Mouse (Mus musculus): ENCODE results near the gene Myh2.

Gene Myh2

GRCm38 (mm10) chr11:67151651-67152630, 18.9 kb upstream of the Myh2 start:
- DNase-seq (ENCODE audit: extremely low spot score, low read depth, low spot score): no peak

DNA sequence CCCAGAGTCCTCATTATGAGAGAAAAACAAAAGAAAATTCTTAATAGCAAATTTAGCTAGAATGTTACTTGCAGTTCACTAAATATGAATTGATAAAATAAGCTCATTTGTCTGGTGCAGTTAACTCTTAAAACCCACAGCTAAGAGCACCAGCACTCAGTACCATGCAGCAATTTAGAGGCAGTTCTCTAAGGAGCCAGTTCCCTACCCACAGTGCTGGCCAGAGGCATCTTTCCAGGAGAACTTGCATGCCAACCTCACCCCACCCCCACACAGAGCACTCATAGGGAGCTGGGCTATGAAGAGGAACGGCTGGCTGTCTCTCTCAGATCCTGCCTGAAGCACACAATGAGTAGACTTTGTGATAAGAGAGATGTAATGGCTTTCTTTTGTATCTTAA, 17.7 kb upstream of the Myh2 start:
- no peak for DNase-seq (ENCODE audit: extremely low spot score, low read depth, low spot score)

GRCm38 (mm10) chr11:67153843-67154242, 17.0 kb upstream of the Myh2 start:
- DNase-seq (ENCODE audit: extremely low spot score, low read depth, low spot score): no peak

DNA sequence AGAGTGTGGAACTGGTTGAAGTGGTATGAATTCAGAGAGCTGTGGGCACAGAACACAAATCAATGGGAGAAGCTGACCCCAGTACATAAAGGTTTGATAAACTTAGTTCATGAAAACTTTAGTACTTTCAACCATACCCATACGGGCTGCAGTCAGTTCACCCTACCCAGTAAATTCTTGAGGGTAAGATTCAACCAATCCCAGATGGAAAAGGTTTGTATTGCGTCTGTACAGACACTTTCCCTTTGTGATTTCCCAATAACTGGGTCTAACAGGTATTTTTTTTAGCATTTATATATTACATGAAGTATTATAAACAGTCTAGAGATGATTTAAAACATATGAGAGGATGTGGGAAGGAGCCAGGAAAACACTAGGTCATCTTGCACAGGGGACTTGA, 15.2 kb upstream of the Myh2 start:
- no peak for DNase-seq (ENCODE audit: extremely low spot score, low read depth, low spot score)

- no peak for DNase-seq (ENCODE audit: extremely low spot score, low read depth, low spot score)
These were observed 10.7 kb upstream of the Myh2 start for GRCm38 (mm10) chr11:67160131-67160530.

DNA sequence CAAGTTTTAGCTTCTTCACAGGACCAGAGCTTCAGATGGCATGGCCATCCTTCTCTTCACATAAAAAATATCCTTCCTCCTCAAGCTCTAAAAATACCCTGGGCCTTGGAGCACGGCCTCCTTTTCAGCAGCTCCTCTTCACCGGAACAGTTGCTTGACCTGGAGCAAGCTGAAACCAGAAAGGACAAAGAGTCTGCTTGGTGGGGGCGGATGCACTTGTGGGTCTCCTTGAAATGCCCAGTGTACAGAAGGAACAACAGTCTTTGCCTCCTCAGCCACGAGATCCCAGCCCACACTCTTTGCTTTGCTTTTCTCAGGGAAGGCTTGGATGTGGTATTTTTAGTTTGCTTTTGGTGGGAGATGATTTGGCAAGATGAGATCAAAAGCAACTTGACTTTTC, 7.1 kb upstream of the Myh2 start:
- no peak for DNase-seq (ENCODE audit: extremely low spot score, low read depth, low spot score)

DNA sequence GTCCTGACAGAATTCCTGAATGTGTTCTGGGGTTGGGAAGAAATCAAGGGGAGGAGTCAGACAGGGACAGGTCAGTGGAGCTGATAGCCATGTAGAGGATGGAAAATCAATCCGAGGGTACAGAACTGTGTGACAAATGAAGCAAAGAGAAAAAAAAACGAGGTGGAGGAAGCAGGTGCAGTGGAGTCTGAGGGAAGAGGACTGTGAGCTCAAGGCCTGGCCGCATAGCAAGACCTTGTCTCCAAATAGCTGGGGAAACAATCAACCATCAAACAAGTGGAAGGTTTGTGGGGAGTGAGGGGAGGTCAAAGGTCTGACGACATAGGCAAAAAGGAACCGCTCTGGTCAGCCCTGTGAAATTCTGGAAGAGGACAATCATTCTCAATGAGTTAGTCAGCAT, 6.0 kb upstream of the Myh2 start:
- DNase-seq (ENCODE audit: extremely low spot score, low read depth, low spot score): no peak

DNA sequence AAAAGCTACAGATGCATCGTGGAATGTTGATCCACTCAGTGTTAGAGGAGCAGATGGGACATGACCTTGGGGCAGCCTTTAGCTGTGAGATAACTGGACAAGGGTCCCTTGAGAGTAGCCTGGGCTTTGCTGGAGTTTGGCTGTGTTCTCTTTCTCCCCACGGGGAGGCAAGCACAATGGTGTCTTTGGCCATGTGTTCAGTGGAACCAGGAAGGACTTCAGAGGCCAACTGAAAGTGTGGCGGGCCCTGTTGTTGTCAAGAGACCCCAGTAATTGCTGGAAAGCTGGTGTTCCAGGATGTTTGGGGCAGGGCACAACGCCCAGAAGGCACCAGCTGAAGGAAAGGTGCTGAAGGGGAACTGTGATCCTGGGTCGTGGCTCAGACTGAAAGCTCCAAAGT, 1.5 kb upstream of the Myh2 start:
- DNase-seq (ENCODE audit: extremely low spot score, low read depth, low spot score): no peak

- no peak for DNase-seq (ENCODE audit: extremely low spot score, low read depth, low spot score)
These were observed 1.6 kb downstream of the Myh2 start for GRCm38 (mm10) chr11:67172439-67172838.

GRCm38 (mm10) chr11:67176376-67176775, 5.5 kb downstream of the Myh2 start:
- no peak for DNase-seq (ENCODE audit: extremely low spot score, low read depth, low spot score)

DNA sequence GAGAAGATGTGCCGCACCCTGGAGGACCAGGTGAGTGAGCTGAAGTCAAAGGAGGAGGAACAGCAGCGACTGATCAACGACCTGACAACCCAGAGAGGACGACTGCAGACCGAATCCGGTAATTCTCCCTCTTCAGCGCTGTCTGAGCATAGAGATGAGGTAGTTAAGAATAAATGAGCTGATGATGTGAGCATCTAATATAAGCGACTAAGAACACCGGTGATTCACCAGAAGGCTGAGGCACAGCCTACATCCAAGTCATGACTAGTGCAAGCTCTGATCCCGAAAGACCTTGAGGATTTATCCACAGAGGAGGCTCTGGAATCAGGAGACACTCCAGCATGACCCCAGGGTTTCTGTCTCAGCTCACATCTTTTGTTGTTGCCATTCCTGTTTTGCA, 19.5 kb downstream of the Myh2 start:
- no peak for DNase-seq (ENCODE audit: extremely low spot score, low read depth, low spot score)

DNA sequence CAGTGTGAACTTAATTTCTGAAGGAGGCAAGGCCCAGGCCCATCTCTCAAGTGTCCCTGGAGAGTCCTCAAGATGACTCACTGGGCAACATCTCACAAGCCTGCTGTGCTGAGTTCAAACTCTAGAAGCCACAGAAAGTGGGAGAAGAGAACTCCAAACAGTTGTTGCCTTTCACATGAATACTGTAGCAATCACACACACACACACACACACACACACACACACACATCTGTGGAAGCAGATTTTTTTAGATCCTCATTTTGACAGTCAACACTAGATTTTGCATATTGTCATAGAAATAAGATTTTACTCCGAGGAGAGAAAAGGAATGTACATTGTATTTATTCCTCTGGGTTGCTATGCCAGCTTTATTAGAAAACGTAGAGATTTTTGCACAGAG, 20.0 kb downstream of the Myh2 start:
- no peak for DNase-seq (ENCODE audit: extremely low spot score, low read depth, low spot score)

DNA sequence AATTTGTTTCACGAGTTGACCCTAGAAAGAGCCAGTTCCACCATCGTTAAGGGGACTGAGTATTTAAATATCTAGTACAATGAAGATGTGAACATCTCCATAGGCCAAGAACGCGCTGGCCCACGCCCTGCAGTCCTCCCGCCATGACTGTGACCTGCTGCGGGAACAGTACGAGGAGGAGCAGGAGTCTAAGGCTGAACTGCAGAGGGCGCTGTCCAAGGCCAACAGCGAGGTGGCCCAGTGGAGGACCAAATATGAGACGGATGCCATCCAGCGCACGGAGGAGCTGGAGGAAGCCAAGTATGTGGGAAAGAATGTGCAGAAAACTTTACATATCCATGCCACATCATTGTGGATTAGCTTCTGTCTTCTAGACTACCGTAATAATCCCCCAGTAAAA, 20.7 kb downstream of the Myh2 start:
- no peak for DNase-seq (ENCODE audit: extremely low spot score, low read depth, low spot score)

- no peak for DNase-seq (ENCODE audit: extremely low spot score, low read depth, low spot score)
These were observed 28.5 kb downstream of the Myh2 start for GRCm38 (mm10) chr11:67199321-67199720.

DNA sequence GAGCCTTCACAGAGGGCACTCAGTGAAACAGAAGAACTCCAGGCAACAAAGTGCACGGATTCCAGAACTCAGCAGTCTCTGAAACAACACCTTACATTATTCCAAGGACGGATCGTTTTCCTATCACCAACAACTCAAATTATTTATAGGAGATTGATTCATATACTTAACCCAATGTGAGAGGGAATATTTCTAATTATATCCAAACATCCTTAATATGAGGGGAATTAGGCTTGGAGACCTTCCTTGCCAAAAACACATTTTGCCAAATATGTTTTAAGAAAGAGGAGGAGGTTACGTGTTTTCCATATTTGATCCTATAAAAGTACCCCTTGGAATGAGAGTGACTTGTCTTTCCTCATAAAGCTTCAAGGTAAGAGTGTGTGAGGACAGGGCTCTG, 28.9 kb downstream of the Myh2 start, which contains the start of gene Myh1:
Gene Myh1, plus strand, starts transcription at position 301 of the 400 bp plus-strand sequence.
- DNase-seq (ENCODE audit: extremely low spot score, low read depth, low spot score): no peak

GRCm38 (mm10) chr11:67204766-67205165, 33.9 kb downstream of the Myh2 start:
- no peak for DNase-seq (ENCODE audit: extremely low spot score, low read depth, low spot score)

- DNase-seq (ENCODE audit: extremely low spot score, low read depth, low spot score): no peak
These were observed 51.0 kb downstream of the Myh2 start for GRCm38 (mm10) chr11:67221803-67222202.

DNA sequence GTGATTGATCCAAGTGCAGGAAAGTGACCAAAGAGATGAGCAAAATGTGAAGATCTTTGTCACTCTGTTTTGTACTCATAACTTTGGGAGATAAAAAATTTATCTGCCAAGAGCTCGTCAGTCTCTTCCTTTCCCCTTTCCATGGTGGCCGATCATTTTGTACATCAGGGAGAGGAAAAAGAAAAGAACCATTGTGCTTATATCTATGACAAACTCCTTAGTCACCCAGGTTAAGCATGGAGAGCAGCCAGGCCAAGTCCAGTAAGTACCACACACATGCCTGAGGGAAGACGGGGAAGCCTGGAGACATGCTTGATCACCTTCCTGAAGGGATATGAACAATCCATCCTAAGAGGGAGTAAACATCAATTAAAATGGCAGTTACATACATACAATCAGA, 53.6 kb downstream of the Myh2 start:
- DNase-seq (ENCODE audit: extremely low spot score, low read depth, low spot score): no peak

- DNase-seq (ENCODE audit: extremely low spot score, low read depth, low spot score): no peak
These were observed 57.9 kb downstream of the Myh2 start for GRCm38 (mm10) chr11:67228731-67229130.

GRCm38 (mm10) chr11:67229166-67229565, 58.3 kb downstream of the Myh2 start:
- DNase-seq (ENCODE audit: extremely low spot score, low read depth, low spot score): no peak

DNA sequence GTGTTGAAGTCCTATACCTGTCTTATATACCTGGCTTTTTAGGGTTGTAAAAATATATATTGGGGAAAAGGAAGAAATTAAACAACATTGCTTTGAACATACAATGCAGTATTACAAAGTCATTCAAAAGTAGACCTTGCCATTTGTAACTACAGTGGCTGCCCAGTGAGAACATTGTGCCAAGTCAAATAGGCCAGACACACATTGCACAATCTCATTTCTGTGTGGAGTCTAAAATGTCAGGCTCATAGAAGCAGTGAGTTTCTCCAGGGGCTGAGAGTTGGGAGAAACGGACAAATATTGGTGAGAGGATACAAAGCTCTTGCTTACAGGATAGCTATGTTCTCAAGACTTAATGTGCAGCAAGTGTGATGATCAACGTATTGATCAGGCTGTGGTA, 59.1 kb downstream of the Myh2 start:
- DNase-seq (ENCODE audit: extremely low spot score, low read depth, low spot score): no peak

DNA sequence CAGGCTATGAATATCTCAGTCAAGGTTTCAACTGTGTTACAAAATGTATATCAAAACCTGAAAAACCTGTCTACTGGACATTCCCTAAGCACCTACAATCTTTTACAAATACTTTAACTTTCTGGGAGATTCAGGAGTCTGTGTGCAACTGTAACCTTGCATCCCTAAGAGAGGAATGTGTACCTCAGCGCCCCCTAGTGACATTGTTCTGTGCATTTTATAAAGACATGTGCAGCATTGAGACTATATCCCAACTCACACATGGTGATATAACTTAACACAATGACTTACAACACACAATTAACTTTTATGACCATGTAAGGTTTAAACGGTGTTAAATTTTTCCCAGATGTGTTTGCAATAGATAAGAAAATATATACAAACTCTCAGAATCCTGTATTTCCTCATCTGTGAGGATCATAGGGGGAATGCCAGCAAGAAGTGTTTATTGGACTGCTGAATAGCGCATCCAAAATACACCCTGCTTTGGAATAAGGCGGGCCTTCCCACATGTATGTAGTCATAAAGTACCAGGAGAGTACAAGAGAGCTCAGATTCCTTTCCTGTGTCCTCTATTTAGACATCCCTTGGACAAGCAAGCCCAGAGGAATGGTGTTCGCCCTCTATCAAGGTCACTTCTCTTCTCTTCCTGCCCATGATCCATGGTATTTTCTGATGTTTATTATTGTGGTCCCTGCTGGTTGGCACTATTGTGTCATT, 65.0 kb downstream of the Myh2 start:
- peak; percentile 31 for DNase-seq (ENCODE audit: extremely low spot score, low read depth, low spot score)
